12 mouse cellular contexts compared by ENCODE assay signal in the genomic region with DNA sequence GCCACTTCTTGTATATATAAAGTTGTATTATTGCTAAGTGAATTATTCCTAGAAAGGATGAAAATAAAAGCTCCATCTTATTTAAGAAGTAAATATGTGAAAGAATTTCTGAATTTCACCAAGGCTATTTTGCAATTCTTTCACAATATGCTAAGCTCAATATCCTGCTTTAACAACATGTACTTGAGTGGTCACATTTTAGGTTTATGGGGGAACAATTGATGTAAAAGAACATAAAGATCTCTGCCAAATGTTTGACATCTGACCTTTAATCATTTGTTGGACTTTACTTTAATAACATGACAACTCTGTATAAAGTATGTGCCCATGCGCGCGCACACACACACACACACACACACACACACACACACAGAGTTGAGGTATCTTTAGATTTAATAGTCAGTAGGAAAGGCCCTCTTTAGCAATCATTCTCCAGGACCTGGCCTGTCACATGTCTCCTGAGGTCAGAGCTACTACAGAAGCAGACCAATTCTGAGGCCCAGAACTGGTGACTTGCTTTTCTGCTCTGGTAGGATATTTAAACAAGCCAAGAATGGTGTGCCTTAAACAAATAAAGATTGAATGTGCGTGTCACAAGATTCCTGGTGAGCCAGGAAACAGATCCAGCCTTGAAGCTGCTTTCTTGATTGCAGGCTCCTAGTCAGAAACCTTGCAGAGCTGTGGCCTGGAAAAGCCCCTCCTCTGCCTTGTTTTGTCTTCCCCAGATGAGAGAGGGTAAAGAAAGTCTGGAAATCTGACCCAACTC.
DNase-seq lines count a peak whose midpoint lies in the region; ATAC-seq and TF ChIP-seq lines count a peak whose summit lies in the region.
"Had no signal": no experiment of that assay in that cellular context is flagged by ENCODE, and none has a peak within 500 bp of the region (broad histone marks: within the 10 kb centered on the region; RNA-seq: fewer than 3 reads in every experiment).

No protein-coding gene starts in this region.

- H3K4me3 ChIP-seq in kidney, embryonic 15.5 days (replicated peaks) = no peak overlapping the region
- no peak overlapping the region for H3K4me3 ChIP-seq in kidney, embryonic 14.5 days (ENCODE audit: low read length)
- H3K4me3 ChIP-seq in embryonic facial prominence, embryonic 12.5 days = no peak overlapping the region
- H3K4me3 ChIP-seq: liver, embryonic 13.5 days; neural tube, embryonic 12.5 days had no signal

- no peak overlapping the region for H3K4me2 ChIP-seq in kidney, embryonic 15.5 days
- H3K4me2 ChIP-seq in kidney, embryonic 14.5 days (replicated peaks; ENCODE audit: low read depth, low read length) = no peak overlapping the region
- H3K4me2 ChIP-seq in embryonic facial prominence, embryonic 12.5 days (replicated peaks) = no peak overlapping the region
- H3K4me2 ChIP-seq: liver, embryonic 13.5 days; neural tube, embryonic 12.5 days had no signal

- TF ChIP-seq POLR2A in brain, embryonic 14.5 days (IDR thresholded peaks at IDR 0.05; ENCODE audit: borderline replicate concordance, extremely low read depth, insufficient read depth, insufficient read length, poor library complexity, severe bottlenecking) = no peak

- peak overlapping the region; percentile 24; the same call in 1 of the 2 replicates for H3K27ac ChIP-seq in kidney, embryonic 15.5 days
- no peak overlapping the region for H3K27ac ChIP-seq in kidney, embryonic 14.5 days (ENCODE audit: low read depth, low read length)
- peak overlapping the region; percentile 77 for H3K27ac ChIP-seq in embryonic facial prominence, embryonic 12.5 days
- H3K27ac ChIP-seq: liver, embryonic 13.5 days; neural tube, embryonic 12.5 days had no signal

- no peaks in the 10 kb centered on the region for H3K36me3 ChIP-seq in kidney, embryonic 15.5 days
- H3K36me3 ChIP-seq in kidney, embryonic 14.5 days (ENCODE audit: control insufficient read depth, insufficient read depth, low read length) = no peaks in the 10 kb centered on the region
- no peaks in the 10 kb centered on the region for H3K36me3 ChIP-seq in embryonic facial prominence, embryonic 12.5 days
- H3K36me3 ChIP-seq: liver, embryonic 13.5 days; neural tube, embryonic 12.5 days had no signal

- no peak for TF ChIP-seq CTCF in brain, embryonic 14.5 days (IDR thresholded peaks at IDR 0.05; ENCODE audit: borderline replicate concordance, extremely low read depth, insufficient read depth, insufficient read length)

- DNase-seq in brain, embryonic 14.5 days (ENCODE audit: low read depth) = peak; percentile 31
- no peak for DNase-seq in cerebellum, adult 11-12 months
- DNase-seq in urinary bladder, postnatal 14 days (ENCODE audit: low spot score) = no peak
- DNase-seq: cerebellum, adult 11 months; forebrain, postnatal 0 days; liver, embryonic 13.5 days had no signal

- no peak overlapping the region for H3K9ac ChIP-seq in kidney, embryonic 15.5 days
- H3K9ac ChIP-seq in kidney, embryonic 14.5 days (ENCODE audit: low read depth, low read length) = no peak overlapping the region
- H3K9ac ChIP-seq in embryonic facial prominence, embryonic 12.5 days = no peak overlapping the region
- H3K9ac ChIP-seq: forebrain, postnatal 0 days; liver, embryonic 13.5 days; neural tube, embryonic 12.5 days had no signal

- peaks cover 5% of the 10 kb centered on the region for H3K4me1 ChIP-seq in kidney, embryonic 15.5 days
- peaks cover 6% of the 10 kb centered on the region; the same call in 1 of the 2 replicates for H3K4me1 ChIP-seq in kidney, embryonic 14.5 days (ENCODE audit: control insufficient read depth, insufficient read depth, low read length)
- H3K4me1 ChIP-seq in embryonic facial prominence, embryonic 12.5 days = peaks cover 15% of the 10 kb centered on the region
- H3K4me1 ChIP-seq: liver, embryonic 13.5 days; neural tube, embryonic 12.5 days had no signal

- H3K9me3 ChIP-seq in kidney, embryonic 15.5 days (replicated peaks) = no peaks in the 10 kb centered on the region
- no peaks in the 10 kb centered on the region for H3K9me3 ChIP-seq in kidney, embryonic 14.5 days (ENCODE audit: control insufficient read depth, low read length)
- H3K9me3 ChIP-seq in embryonic facial prominence, embryonic 12.5 days = no peaks in the 10 kb centered on the region
- H3K9me3 ChIP-seq: liver, embryonic 13.5 days; neural tube, embryonic 12.5 days had no signal

- WGBS in kidney, embryonic 15.5 days = 59% methylated on average over 4 of the region's 4 CpGs
- WGBS in kidney, embryonic 14.5 days = 54% methylated on average over 4 of the region's 4 CpGs
- WGBS in embryonic facial prominence, embryonic 12.5 days = 59% methylated on average over 4 of the region's 4 CpGs

- ATAC-seq in kidney, embryonic 15.5 days (replicated peaks; ENCODE audit: low FRiP score) = no peak
- ATAC-seq in kidney, embryonic 14.5 days (ENCODE audit: low FRiP score, low TSS enrichment) = no peak
- ATAC-seq in embryonic facial prominence, embryonic 12.5 days (ENCODE audit: insufficient number of reproducible peaks, insufficient read depth, low FRiP score, low TSS enrichment) = 0 out of 2 replicates have a peak, but pooled peaks have one; percentile 60
- 0 out of 2 replicates have a peak, but pooled peaks have one; percentile 30 for ATAC-seq in megakaryocyte, adult 5-6 weeks (ENCODE audit: poor library complexity, severe bottlenecking)
- no peak for ATAC-seq in frontal cortex, adult (ENCODE audit: low TSS enrichment)
- ATAC-seq: forebrain, postnatal 0 days had no signal

- no peaks in the 10 kb centered on the region for H3K27me3 ChIP-seq in kidney, embryonic 15.5 days
- H3K27me3 ChIP-seq in kidney, embryonic 14.5 days (ENCODE audit: control insufficient read depth, insufficient read depth, low read length) = no peaks in the 10 kb centered on the region
- no peaks in the 10 kb centered on the region for H3K27me3 ChIP-seq in embryonic facial prominence, embryonic 12.5 days
- H3K27me3 ChIP-seq: liver, embryonic 13.5 days; neural tube, embryonic 12.5 days had no signal

Comparison
In these comparisons a context has a peak if more than half of its experiments do, and no peak if none do; other contexts are left out.
1. ATAC-seq: peak in embryonic facial prominence, embryonic 12.5 days (single experiment) and megakaryocyte, adult 5-6 weeks (single experiment); none in kidney, embryonic 15.5 days (single experiment), kidney, embryonic 14.5 days (single experiment) and frontal cortex, adult (single experiment).